Mouse (Mus musculus) lung, postnatal 0 days (tissue): Measurements from ENCODE around the gene Thap11.

ENCODE experiments used
- CTCF ChIP-seq: IDR thresholded peaks from 2 replicates; pipeline ENCODE4 v1.5.1; 2016; ENCODE audit warnings: antibody characterized with exemption, mild to moderate bottlenecking
- EP300 ChIP-seq: IDR thresholded peaks from 2 replicates; pipeline ENCODE4 v1.6.1; 2016; ENCODE audit warnings: antibody characterized with exemption, mild to moderate bottlenecking, control low read depth

- TF ChIP-seq CTCF = no peak
- TF ChIP-seq EP300 = no peak
Measured at GRCm38 (mm10) chr8:105826861-105827848, 27.8 kb upstream of the Thap11 start, which contains the start of the genes Ranbp10 and Tsnaxip1.
